1 mouse cellular context compared by ENCODE assay signal in the genomic region with DNA sequence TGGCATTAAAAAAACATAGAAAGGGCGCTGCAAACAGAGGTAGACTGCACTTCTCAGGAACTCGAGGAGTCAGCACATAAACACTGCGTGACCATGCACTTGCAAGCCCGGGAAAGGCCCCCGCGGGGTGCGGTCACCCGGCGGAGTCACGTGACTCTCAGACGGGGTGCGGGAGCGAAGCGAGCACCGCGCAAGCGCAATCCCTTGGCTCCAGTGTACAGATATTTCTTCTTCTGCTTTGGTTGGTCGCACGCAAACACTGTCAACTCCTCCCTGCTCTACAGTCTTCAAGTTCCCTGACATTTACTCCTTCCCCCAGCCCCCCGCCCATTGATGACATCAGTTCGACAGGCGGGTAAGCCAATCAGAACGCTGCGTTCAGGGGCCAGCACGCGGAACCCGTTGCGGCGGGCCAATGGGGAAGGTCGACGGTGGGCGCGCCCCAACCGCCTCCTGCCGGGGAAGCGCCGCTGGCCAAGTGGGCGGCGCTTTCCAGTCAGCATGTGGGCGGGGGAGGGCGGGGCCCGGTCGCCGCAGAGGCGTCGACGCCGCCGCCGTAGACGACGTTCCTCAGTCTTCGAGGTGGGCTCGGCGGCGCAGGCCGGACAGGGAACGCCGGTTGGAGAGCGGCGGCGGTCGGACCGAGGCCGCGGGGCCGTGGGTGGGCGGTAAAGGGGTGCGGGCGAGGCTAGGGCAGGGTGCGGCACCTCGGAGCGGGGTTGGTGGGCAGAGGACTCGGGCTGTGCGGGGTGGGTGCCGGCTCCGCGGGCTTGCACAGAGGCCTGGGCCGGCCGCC.
TF ChIP-seq lines count a peak whose summit lies in the region.

A gene (plus strand): TSS at position 537 of the 796 bp plus-strand sequence.

TF ChIP-seq in MEL, 35 proteins besides CTCF, POLR2A, EP300 and RAD21 (continued from another document):
- TF ChIP-seq E2F4 (IDR thresholded peaks at IDR 0.05; ENCODE audit: borderline replicate concordance, low read depth, low read length) (peak; percentile 87), GATA1 (IDR thresholded peaks at IDR 0.05; ENCODE audit: low read depth, low read length) (no peak), SMC3 (IDR thresholded peaks at IDR 0.05; ENCODE audit: low read depth, low read length) (no peak), RCOR1 (IDR thresholded peaks at IDR 0.05; ENCODE audit: low read depth, low read length) (no peak), ETS1 (IDR thresholded peaks at IDR 0.05; ENCODE audit: low read depth, low read length) (peak; percentile 65), HCFC1 (IDR thresholded peaks at IDR 0.05; ENCODE audit: low read depth, low read length) (peak; percentile 73; the same call in 1 of the 2 replicates), MAZ (IDR thresholded peaks at IDR 0.05; ENCODE audit: low read depth, low read length) (peak; percentile 98), CHD2 (IDR thresholded peaks at IDR 0.05; ENCODE audit: low read length) (no peak), POLR2AphosphoS2 (IDR thresholded peaks at IDR 0.05; ENCODE audit: low read length) (peak; percentile 92), USF2 (IDR thresholded peaks at IDR 0.05; ENCODE audit: borderline replicate concordance in 1 of 2, insufficient read depth in 1 of 2, low read depth in 1 of 2, low read length in 2 of 2) (peak; percentile 79 to 85), ZNF384 (IDR thresholded peaks at IDR 0.05; ENCODE audit: low read depth, low read length) (no peak), ZKSCAN1 (IDR thresholded peaks at IDR 0.05; ENCODE audit: low read depth, low read length) (no peak), JUND (IDR thresholded peaks at IDR 0.05; ENCODE audit: low read depth, low read length) (no peak), TCF12 (IDR thresholded peaks at IDR 0.05; ENCODE audit: low read depth, low read length) (peak; percentile 65; the same call in 1 of the 2 replicates)
